Mouse (Mus musculus) stomach, postnatal 0 days (tissue): ENCODE measurements around the gene Stard13. TPM values are rescaled to one million over a fixed set of nuclear protein-coding genes. Genes with fewer than 3 reads are reported as not detected.

Experiments used
- ATAC-seq: fragments of 200-750 bp; cut with Nextera tagmentation; 2 replicates; pipeline ENCODE4 v1.8.0; 2017; ENCODE audit not compliant: low FRiP score, low TSS enrichment
- DNase-seq: peaks from one replicate; pipeline ENCODE4 v3.0.0-alpha.2; 2016; ENCODE audit warnings: low spot score
- H3K27ac ChIP-seq: fragments of 300-500 bp; sonication (generic); replicated peaks from 2 replicates; pipeline ENCODE4 v1.5.1; 2014; ENCODE audit warnings: mild to moderate bottlenecking, control low read depth
- H3K27me3 ChIP-seq: fragments of 300-500 bp; sonication (generic); 2 replicates; pipeline ENCODE4 v1.6.1; 2014; ENCODE audit warnings: low read length; ENCODE audit not compliant: control insufficient read depth, insufficient read depth
- H3K36me3 ChIP-seq: fragments of 300-500 bp; sonication (generic); 2 replicates; pipeline ENCODE4 v1.6.1; 2014; ENCODE audit warnings: low read length, mixed read lengths; ENCODE audit not compliant: control insufficient read depth, insufficient read depth
- H3K4me1 ChIP-seq: fragments of 300-500 bp; sonication (generic); replicated peaks from 2 replicates; pipeline ENCODE4 v1.6.1; 2014; ENCODE audit warnings: antibody characterized with exemption; ENCODE audit not compliant: control insufficient read depth, insufficient read depth
- H3K4me2 ChIP-seq: fragments of 300-500 bp; sonication (generic); replicated peaks from 2 replicates; pipeline ENCODE4 v1.6.1; 2014; ENCODE audit warnings: low read depth, mild to moderate bottlenecking, control low read depth, moderate library complexity
- H3K4me3 ChIP-seq: fragments of 300-500 bp; sonication (generic); 2 replicates; pipeline ENCODE4 v1.5.1; 2014; ENCODE audit warnings: low read depth, low read length, control low read depth
- H3K9ac ChIP-seq: fragments of 300-500 bp; sonication (generic); 2 replicates; pipeline ENCODE4 v1.6.1; 2014; ENCODE audit warnings: mild to moderate bottlenecking, low read length, control low read depth, mixed read lengths
- H3K9me3 ChIP-seq: fragments of 300-500 bp; sonication (generic); 2 replicates; pipeline ENCODE4 v1.6.1; 2016; ENCODE audit warnings: low read length; ENCODE audit not compliant: control insufficient read depth
- CTCF ChIP-seq: IDR thresholded peaks from 2 replicates; pipeline ENCODE4 v1.5.1; 2016; ENCODE audit warnings: antibody characterized with exemption, low read depth, mild to moderate bottlenecking, moderate library complexity
- EP300 ChIP-seq: optimal IDR thresholded peaks from 2 replicates; pipeline ENCODE3; 2016; ENCODE audit warnings: antibody characterized with exemption
- WGBS: fragments of 180-500 bp; shearing (Covaris S2); extraction: QIAGEN DNeasy Blood & Tissue Kit; methylation state at CpG from one replicate; pipeline ENCODE4 v1.1.7; 2014; 5-methylcytosine and 5-hydroxymethylcytosine counted together
- polyA plus RNA-seq: library from polyadenylated mRNA; unstranded; fragments of >200 nt; fragmentation: Nextera tagmentation; extraction: Ambion mirVana; gene quantifications from 2 replicates; pipeline ENCODE4 v1.2.1, GENCODE M21; 2015

The Stard13 gene
- polyA plus RNA-seq, 1 experiment from 2014 or later, result 6.1 TPM

DNA sequence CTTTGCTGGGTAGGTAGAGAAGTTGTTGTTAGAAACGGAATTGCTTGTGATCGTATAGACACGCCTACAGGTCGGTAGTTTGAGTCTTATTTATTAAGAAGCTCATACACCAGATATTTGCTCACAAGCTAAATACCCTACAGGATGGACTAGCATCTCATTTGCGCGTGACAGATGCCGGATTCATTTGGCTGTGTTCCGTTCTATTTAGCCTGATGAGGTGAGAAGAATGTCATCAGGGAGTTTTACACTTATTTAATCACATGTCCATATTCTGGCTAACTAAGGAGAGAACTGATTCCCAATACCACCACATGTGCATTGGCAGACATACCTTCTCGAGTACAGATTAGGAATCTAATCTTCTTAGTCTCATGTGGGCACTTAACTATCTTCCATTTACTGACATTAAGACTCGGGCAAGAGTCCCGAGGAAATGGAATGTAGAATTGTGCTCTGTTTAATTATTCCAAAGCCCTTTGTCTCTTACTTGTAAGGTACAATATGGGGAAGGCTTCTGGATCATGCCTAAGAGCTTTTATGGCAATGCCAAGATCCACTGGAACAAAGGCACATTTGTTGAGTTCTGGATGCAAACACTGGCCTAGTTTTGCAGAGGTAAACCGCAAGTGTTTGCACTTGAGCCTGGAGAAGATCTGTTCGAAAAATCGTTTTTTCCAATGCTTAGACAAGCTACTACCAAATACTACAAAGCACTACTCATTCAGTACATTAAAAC lies 33.4 kb upstream of the Stard13 start:
- H3K36me3 ChIP-seq, result no peaks in the 10 kb centered on the region
- H3K9ac ChIP-seq, result no peak overlapping the region
- H3K4me1 ChIP-seq, result no peaks in the 10 kb centered on the region
- WGBS, result 80% methylated on average over 14 of the region's 14 CpGs
- DNase-seq (no peak), ATAC-seq (no peak)
- no peak overlapping the region for H3K4me3 ChIP-seq
- TF ChIP-seq CTCF (no peak), EP300 (no peak)
- H3K27me3 ChIP-seq, result no peaks in the 10 kb centered on the region
- H3K27ac ChIP-seq, result no peak overlapping the region
- H3K4me2 ChIP-seq, result no peak overlapping the region
- H3K9me3 ChIP-seq, result no peaks in the 10 kb centered on the region

DNA sequence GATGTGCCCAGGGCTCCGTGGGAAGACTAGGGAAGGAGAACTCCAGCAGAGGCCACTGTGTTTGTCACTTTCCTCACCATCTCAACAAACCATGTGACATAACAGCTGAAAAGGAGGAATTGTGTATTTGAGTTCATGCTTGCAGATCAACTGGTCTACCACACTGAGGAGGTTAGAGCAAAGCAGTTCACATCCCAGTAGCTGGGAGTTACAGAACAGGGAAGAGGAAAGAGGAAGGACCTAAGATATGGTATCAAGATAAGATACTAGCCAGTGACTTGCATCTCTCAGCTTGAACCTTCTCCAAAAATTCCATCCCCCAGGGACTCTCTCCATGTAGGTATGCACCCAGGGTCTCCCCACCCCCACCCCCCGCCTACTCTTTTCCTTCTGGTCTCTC lies 27.9 kb upstream of the Stard13 start:
- Histone ChIP-seq H3K4me3 (no peak overlapping the region), H3K36me3 (no peaks in the 10 kb centered on the region), H3K4me2 (no peak overlapping the region), H3K27ac (no peak overlapping the region), H3K9me3 (no peaks in the 10 kb centered on the region), H3K9ac (no peak overlapping the region), H3K27me3 (no peaks in the 10 kb centered on the region), H3K4me1 (no peaks in the 10 kb centered on the region)
- DNase-seq (no peak), ATAC-seq (no peak)
- TF ChIP-seq EP300, result no peak
- TF ChIP-seq CTCF, result no peak
- 92% methylated on average over 2 of the region's 2 CpGs for WGBS

DNA sequence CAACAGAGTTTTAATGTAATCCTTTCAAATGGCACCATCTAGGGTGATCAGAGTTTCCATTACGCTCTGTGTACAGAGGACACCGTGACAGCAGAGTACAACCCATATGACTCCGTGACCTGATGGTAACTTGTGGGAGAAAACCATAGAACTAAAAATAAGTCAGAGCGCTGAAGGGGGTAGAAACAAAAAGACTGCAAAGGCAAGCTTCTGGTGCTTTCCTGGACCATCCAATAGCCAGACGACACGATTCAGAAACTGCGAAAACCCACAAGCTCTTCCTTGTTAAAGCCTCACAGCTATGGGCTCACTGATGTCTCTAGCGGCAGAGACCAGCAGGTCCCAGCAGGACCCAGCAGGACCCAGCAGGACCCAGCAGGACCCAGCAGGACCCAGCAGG lies 18.6 kb upstream of the Stard13 start:
- DNase-seq (no peak), ATAC-seq (no peak)
- H3K4me2 ChIP-seq, result no peak overlapping the region
- no peaks in the 10 kb centered on the region for H3K9me3 ChIP-seq
- H3K4me1 ChIP-seq, result no peaks in the 10 kb centered on the region
- H3K27me3 ChIP-seq, result no peaks in the 10 kb centered on the region
- H3K36me3 ChIP-seq, result no peaks in the 10 kb centered on the region
- H3K27ac ChIP-seq, result no peak overlapping the region
- no peak overlapping the region for H3K4me3 ChIP-seq
- 74% methylated on average over 8 of the region's 8 CpGs for WGBS
- no peak overlapping the region for H3K9ac ChIP-seq
- TF ChIP-seq EP300 (no peak), CTCF (peak; percentile 10; the same call in 1 of the 2 replicates)

DNA sequence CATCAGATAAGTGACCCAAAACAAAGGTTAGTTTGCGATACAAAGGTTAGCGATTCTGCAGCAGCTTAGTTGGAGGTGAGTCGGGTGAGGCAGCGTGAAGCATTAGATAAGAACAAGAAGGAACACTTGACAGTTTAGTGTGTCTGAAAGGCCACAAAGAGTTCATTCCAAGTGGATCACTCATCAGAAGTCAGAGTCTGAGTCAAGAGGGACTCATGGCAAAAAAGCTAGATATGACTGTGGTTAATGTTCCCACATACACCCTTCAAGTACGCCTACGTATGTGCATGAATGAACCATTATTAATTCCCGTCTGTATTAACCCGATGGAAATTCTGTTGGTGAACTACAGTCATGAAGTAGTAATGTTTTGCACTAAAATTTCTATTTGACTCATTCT lies 18.0 kb upstream of the Stard13 start:
- Histone ChIP-seq H3K27ac (no peak overlapping the region), H3K4me2 (no peak overlapping the region), H3K4me1 (no peaks in the 10 kb centered on the region), H3K4me3 (no peak overlapping the region), H3K9ac (no peak overlapping the region), H3K36me3 (no peaks in the 10 kb centered on the region), H3K27me3 (no peaks in the 10 kb centered on the region), H3K9me3 (no peaks in the 10 kb centered on the region)
- DNase-seq (no peak), ATAC-seq (no peak)
- 77% methylated on average over 8 of the region's 8 CpGs for WGBS
- no peak for TF ChIP-seq EP300
- TF ChIP-seq CTCF, result no peak

DNA sequence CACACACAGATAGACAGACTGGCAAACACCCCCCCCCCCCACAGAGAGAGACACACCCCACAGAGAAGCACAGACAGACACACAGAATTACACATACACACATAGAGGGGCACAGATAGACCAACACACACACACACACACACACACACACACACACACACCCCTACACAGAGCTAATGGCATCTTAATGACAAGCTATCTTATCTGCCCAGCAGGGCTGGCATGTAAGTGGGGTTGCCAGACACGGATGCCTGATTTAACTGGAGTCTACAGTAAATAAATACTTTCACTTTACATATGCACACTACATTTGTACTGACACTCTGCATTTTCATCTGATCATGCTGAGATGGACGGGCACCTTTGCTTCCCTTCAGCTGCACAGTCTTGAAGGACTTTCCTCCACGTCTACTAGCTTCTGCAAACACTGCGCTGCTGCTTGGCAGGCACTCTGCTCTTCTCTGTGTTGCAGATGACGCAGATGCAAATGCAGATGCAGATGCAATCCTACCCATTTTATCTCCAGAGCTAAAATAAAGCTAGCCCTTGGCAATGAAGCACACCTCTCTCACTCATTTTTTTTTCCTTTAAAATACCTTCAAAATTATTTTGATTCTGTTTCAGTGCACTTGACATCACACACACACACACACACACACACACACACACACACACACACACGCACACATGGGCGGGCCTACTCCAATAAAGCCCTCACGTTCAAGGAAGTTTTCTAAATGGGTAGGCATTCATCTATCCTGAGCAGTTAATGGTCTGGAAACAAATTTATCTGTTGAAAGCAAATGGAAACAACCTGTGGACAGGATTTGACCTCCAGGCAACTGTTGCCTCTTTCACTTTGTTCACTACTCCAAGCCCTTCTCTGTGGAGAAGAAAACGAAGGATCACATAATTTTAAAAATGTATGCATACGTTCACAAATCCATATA lies 15.3 kb upstream of the Stard13 start:
- Histone ChIP-seq H3K36me3 (no peaks in the 10 kb centered on the region), H3K9ac (no peak overlapping the region), H3K4me2 (no peak overlapping the region), H3K4me1 (no peaks in the 10 kb centered on the region), H3K27me3 (no peaks in the 10 kb centered on the region), H3K9me3 (no peaks in the 10 kb centered on the region), H3K27ac (no peak overlapping the region), H3K4me3 (no peak overlapping the region)
- ATAC-seq, result peak; percentile 28; the same call in 1 of the 2 replicates
- TF ChIP-seq EP300 (no peak), CTCF (no peak)
- WGBS, result 67% methylated on average over 10 of the region's 10 CpGs
- no peak for DNase-seq
